Mouse (Mus musculus) small intestine, adult 2 months (tissue): ENCODE measurements around the gene Cadps2. TPM values are rescaled to one million over a fixed set of nuclear protein-coding genes. Genes with fewer than 3 reads are reported as not detected.

Experiments used
- H3K27ac ChIP-seq: fragments of 200-500 bp; 2 replicates; pipeline ENCODE4 v1.5.1; 2012; ENCODE audit warnings: low read depth, low read length, control low read depth, inconsistent platforms; ENCODE audit not compliant: insufficient read depth
- H3K27me3 ChIP-seq: fragments of 200-500 bp; 2 replicates; pipeline ENCODE4 v1.6.1; 2012; ENCODE audit warnings: mild to moderate bottlenecking, moderate library complexity, low read length, inconsistent platforms; ENCODE audit not compliant: control insufficient read depth, insufficient read depth
- H3K36me3 ChIP-seq: fragments of 200-500 bp; 2 replicates; pipeline ENCODE4 v1.6.1; 2012; ENCODE audit warnings: mild to moderate bottlenecking, low read length, control low read depth, inconsistent platforms; ENCODE audit not compliant: control insufficient read depth, insufficient read depth
- H3K4me1 ChIP-seq: fragments of 200-500 bp; 2 replicates; pipeline ENCODE4 v1.6.1; 2012; ENCODE audit warnings: low read length, inconsistent platforms, mixed read lengths; ENCODE audit not compliant: control insufficient read depth, insufficient read depth, insufficient read length
- H3K4me3 ChIP-seq: fragments of 200-500 bp; 2 replicates; pipeline ENCODE4 v1.5.1; 2012; ENCODE audit warnings: low read depth, mild to moderate bottlenecking, control low read depth, inconsistent platforms, low read length, moderate library complexity
- CTCF ChIP-seq: fragments of 200-500 bp; IDR thresholded peaks from 2 replicates; pipeline ENCODE4 v1.5.1; 2012; ENCODE audit warnings: low read depth, mild to moderate bottlenecking, control low read depth, inconsistent platforms, low read length, moderate library complexity, mixed read lengths; ENCODE audit not compliant: insufficient replicate concordance, insufficient read length; ENCODE audit errors: extremely low read depth
- POLR2A ChIP-seq: fragments of 200-500 bp; IDR thresholded peaks from 2 replicates; pipeline ENCODE4 v1.6.1; 2012; ENCODE audit warnings: low read depth, mild to moderate bottlenecking, control low read depth, inconsistent platforms, low read length, moderate library complexity
- WGBS: fragments of 180-500 bp; shearing (Covaris S2); methylation state at CpG from one replicate; pipeline ENCODE4 v1.1.7; 2018; 5-methylcytosine and 5-hydroxymethylcytosine counted together
- polyA plus RNA-seq: library from polyadenylated mRNA; depleted of rRNA; stranded (reverse); fragments of >200 nt; gene quantifications from 2 replicates; pipeline ENCODE4 v1.2.3, GENCODE M21; 2012

Gene Cadps2
- polyA plus RNA-seq, 1 experiment: 3.6 TPM

DNA sequence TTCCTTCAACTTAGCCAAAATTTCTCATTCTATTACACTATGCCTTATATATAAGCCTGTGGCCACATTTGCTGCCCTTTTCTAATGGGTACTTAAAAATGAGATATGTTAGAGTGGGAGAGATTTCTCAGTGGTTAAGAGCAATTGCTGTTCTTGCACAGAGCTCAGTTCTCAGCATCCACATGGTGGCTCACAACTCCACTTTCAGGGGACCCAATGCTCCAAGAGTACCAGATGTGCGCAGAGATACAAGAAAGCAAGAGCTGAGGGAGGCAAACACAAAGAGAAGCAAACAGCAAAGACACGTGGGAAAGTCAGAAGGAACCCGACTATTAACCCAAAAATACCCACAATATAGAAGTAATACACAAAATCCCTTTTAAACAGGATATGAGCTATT lies 77.0 kb downstream of the Cadps2 start:
- no peak for TF ChIP-seq POLR2A
- no peak for TF ChIP-seq CTCF
- 50% methylated on average over 3 of the region's 3 CpGs for WGBS

DNA sequence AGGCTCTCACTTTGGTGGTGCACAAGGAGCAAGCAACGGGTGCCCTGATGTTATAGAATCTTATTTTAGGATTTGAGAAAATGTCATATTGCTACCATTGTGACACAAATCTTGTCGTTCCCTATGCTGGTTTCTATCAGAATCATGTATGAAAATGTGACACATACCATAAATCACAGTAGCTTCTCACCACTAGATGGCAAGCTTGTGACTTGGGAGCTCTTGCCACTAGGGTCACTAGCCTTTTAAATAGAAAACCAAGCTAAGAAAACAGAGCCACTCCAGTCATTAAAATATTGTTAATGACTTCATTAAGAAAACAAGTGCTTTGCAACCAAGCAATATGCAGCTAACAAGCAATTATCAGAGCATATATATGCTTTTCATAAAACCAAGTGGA lies 81.0 kb downstream of the Cadps2 start:
- H3K27me3 ChIP-seq: no peaks in the 10 kb centered on the region
- H3K4me3 ChIP-seq: no peak overlapping the region
- no peaks in the 10 kb centered on the region for H3K36me3 ChIP-seq
- H3K27ac ChIP-seq: no peak overlapping the region
- TF ChIP-seq CTCF (no peak), POLR2A (no peak)
- no peaks in the 10 kb centered on the region for H3K4me1 ChIP-seq
- 78% methylated on average over 2 of the region's 2 CpGs for WGBS

More for the DNA sequence above, 77.0 kb downstream of the Cadps2 start:
- no peaks in the 10 kb centered on the region for H3K36me3 ChIP-seq
- no peaks in the 10 kb centered on the region for H3K4me1 ChIP-seq
- no peak overlapping the region for H3K27ac ChIP-seq
- H3K27me3 ChIP-seq: no peaks in the 10 kb centered on the region
- no peak overlapping the region for H3K4me3 ChIP-seq

DNA sequence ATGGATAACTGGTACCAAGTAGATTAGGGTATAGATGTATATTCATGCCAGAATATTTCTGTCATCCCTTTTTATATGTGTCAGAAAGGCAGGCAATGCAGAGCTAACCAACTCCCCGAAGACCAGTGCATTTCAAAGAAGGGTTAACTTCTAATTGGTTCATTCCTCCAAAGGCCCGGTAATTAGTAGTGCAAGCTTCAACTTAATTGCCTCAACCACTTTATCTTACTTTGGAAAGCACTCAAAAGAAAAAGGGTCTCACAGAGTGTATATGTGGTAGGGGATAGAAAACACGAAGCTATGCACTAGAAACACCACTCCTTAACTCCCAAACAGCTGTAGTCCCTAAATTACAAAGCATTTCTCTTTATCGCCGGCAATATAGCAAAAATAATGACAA lies 90.4 kb downstream of the Cadps2 start:
- Histone ChIP-seq H3K4me1 (no peaks in the 10 kb centered on the region), H3K4me3 (no peak overlapping the region), H3K27ac (no peak overlapping the region), H3K27me3 (no peaks in the 10 kb centered on the region), H3K36me3 (no peaks in the 10 kb centered on the region)
- TF ChIP-seq CTCF: no peak
- WGBS: 86% methylated on average over 5 of the region's 5 CpGs

DNA sequence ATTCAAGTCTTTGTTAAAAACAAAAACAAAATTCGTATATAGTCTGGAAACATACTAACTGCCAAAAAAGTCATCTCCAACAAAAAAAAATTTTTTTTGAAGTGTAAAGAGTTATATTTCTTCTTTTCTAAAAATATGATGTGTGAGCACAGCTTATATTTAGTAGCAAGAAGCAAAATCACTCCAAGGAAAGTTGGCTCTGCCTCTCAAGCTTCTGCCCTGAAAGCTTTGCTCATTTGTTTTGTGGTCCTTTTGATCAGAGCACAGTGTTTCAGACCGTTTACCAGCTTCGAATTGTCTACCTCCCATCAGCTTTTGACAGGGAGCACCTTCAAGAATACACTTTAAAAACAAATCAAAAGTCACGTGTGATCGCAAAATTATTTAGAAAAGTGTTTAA lies 99.2 kb downstream of the Cadps2 start:
- WGBS: 82% methylated on average over 5 of the region's 5 CpGs
- no peak for TF ChIP-seq CTCF
- no peak for TF ChIP-seq POLR2A

DNA sequence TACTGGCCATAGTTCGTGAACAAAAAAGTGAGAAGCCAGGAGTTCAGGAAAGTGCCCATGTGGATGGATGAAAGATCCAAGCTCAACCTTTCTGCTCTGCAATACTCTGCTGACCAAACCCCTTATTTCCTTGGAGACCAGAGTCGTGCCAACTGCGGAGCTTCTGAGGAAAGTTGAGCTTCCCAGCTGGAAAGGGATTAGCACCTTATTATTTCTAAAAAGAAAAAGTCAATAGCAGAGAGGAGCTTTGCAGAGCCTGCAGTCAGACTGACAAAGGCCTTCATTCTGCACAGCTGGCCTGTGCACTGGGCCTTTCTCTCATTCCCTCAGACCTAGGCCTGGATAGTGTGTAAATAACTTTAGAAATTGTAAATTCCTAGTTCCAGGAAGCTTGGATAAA lies 106.5 kb downstream of the Cadps2 start:
- 76% methylated on average over 3 of the region's 3 CpGs for WGBS
- H3K4me1 ChIP-seq: no peaks in the 10 kb centered on the region
- TF ChIP-seq POLR2A: no peak
- no peak for TF ChIP-seq CTCF
- no peaks in the 10 kb centered on the region for H3K36me3 ChIP-seq
- no peak overlapping the region for H3K4me3 ChIP-seq
- H3K27me3 ChIP-seq: no peaks in the 10 kb centered on the region
- no peak overlapping the region for H3K27ac ChIP-seq

More for the DNA sequence above, 99.2 kb downstream of the Cadps2 start:
- Histone ChIP-seq H3K4me1 (no peaks in the 10 kb centered on the region), H3K36me3 (no peaks in the 10 kb centered on the region), H3K4me3 (no peak overlapping the region), H3K27me3 (no peaks in the 10 kb centered on the region), H3K27ac (no peak overlapping the region)

- Histone ChIP-seq H3K27ac (no peak overlapping the region), H3K36me3 (no peaks in the 10 kb centered on the region), H3K27me3 (no peaks in the 10 kb centered on the region), H3K4me3 (no peak overlapping the region), H3K4me1 (no peaks in the 10 kb centered on the region)
- 72% methylated on average over 3 of the region's 3 CpGs for WGBS
- TF ChIP-seq CTCF (no peak), POLR2A (no peak)
These were observed 110.6 kb downstream of the Cadps2 start for GRCm38 (mm10) chr6:23728620-23729019.

GRCm38 (mm10) chr6:23723697-23724096 lies 115.5 kb downstream of the Cadps2 start:
- Histone ChIP-seq H3K27ac (no peak overlapping the region), H3K27me3 (no peaks in the 10 kb centered on the region), H3K4me1 (no peaks in the 10 kb centered on the region), H3K36me3 (no peaks in the 10 kb centered on the region), H3K4me3 (no peak overlapping the region)
- TF ChIP-seq CTCF (no peak), POLR2A (no peak)
- WGBS: 51% methylated on average over 4 of the region's 4 CpGs

GRCm38 (mm10) chr6:23720401-23720800 lies 118.8 kb downstream of the Cadps2 start:
- Histone ChIP-seq H3K4me1 (no peaks in the 10 kb centered on the region), H3K36me3 (no peaks in the 10 kb centered on the region), H3K27ac (no peak overlapping the region), H3K4me3 (no peak overlapping the region), H3K27me3 (no peaks in the 10 kb centered on the region)
- TF ChIP-seq CTCF (no peak), POLR2A (no peak)
- 98% methylated on average over 2 of the region's 2 CpGs for WGBS
